Mouse (Mus musculus): ENCODE measurements around the gene Fgfr2. TPM values are rescaled to one million over a fixed set of nuclear protein-coding genes. Genes with fewer than 3 reads are reported as not detected.

Gene Fgfr2
- polyA plus RNA-seq, 1 experiment: 14.7 TPM

- TF ChIP-seq POLR2A (IDR thresholded peaks at IDR 0.05; ENCODE audit: low read depth, low read length) (no peak), CTCF (IDR thresholded peaks at IDR 0.05; ENCODE audit: extremely low read depth, insufficient read length, insufficient replicate concordance, low read depth, low read length) (no peak)
- Histone ChIP-seq H3K27ac (ENCODE audit: insufficient read depth, low read depth, low read length) (peak overlapping the region; percentile 6), H3K36me3 (ENCODE audit: control insufficient read depth, insufficient read depth, low read length) (no peaks in the 10 kb centered on the region), H3K27me3 (ENCODE audit: control insufficient read depth, insufficient read depth, low read length) (no peaks in the 10 kb centered on the region), H3K4me3 (ENCODE audit: low read depth, low read length) (no peak overlapping the region), H3K4me1 (ENCODE audit: control insufficient read depth, insufficient read depth, insufficient read length, low read length) (peaks cover 26% of the 10 kb centered on the region)
- WGBS: 21% methylated on average over 4 of the region's 4 CpGs
Measured at GRCm38 (mm10) chr7:130800681-130801080, 2322.5 kb downstream of the Fgfr2 start.

GRCm38 (mm10) chr7:130799418-130799817 is 2323.7 kb downstream of the Fgfr2 start:
- no peaks in the 10 kb centered on the region for H3K27me3 ChIP-seq (ENCODE audit: control insufficient read depth, insufficient read depth, low read length)
- WGBS: 64% methylated on average over 10 of the region's 10 CpGs
- no peaks in the 10 kb centered on the region for H3K36me3 ChIP-seq (ENCODE audit: control insufficient read depth, insufficient read depth, low read length)
- H3K4me1 ChIP-seq (ENCODE audit: control insufficient read depth, insufficient read depth, insufficient read length, low read length): peaks cover 26% of the 10 kb centered on the region
- TF ChIP-seq CTCF (IDR thresholded peaks at IDR 0.05; ENCODE audit: extremely low read depth, insufficient read length, insufficient replicate concordance, low read depth, low read length) (no peak), POLR2A (IDR thresholded peaks at IDR 0.05; ENCODE audit: low read depth, low read length) (no peak)
- no peak overlapping the region for H3K4me3 ChIP-seq (ENCODE audit: low read depth, low read length)
- no peak overlapping the region for H3K27ac ChIP-seq (ENCODE audit: insufficient read depth, low read depth, low read length)

DNA sequence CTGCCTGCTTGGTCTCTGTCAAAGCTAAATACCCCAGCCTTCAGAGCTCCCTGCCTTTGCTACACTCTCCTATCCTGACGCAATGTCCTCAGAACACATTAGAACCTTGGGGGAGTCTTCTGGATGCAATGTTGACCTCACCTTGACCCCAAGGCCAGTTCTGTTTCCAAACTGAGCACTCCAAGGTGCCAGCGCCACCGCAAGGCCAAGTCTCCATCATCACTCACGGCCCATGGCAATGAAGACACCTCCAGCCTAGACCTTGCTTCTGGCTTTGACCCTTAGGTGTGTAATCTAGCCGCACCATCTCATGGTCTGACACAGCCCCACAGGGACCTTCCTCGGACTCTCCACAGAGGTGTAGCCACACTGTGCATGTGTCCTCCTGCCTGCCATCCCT is 2325.6 kb downstream of the Fgfr2 start:
- 93% methylated on average over 6 of the region's 6 CpGs for WGBS
- Histone ChIP-seq H3K27ac (ENCODE audit: insufficient read depth, low read depth, low read length) (no peak overlapping the region), H3K4me3 (ENCODE audit: low read depth, low read length) (no peak overlapping the region), H3K4me1 (ENCODE audit: control insufficient read depth, insufficient read depth, insufficient read length, low read length) (peaks cover 26% of the 10 kb centered on the region), H3K36me3 (ENCODE audit: control insufficient read depth, insufficient read depth, low read length) (no peaks in the 10 kb centered on the region), H3K27me3 (ENCODE audit: control insufficient read depth, insufficient read depth, low read length) (no peaks in the 10 kb centered on the region)
- no peak for TF ChIP-seq CTCF (IDR thresholded peaks at IDR 0.05; ENCODE audit: extremely low read depth, insufficient read length, insufficient replicate concordance, low read depth, low read length)
- TF ChIP-seq POLR2A (IDR thresholded peaks at IDR 0.05; ENCODE audit: low read depth, low read length): no peak

DNA sequence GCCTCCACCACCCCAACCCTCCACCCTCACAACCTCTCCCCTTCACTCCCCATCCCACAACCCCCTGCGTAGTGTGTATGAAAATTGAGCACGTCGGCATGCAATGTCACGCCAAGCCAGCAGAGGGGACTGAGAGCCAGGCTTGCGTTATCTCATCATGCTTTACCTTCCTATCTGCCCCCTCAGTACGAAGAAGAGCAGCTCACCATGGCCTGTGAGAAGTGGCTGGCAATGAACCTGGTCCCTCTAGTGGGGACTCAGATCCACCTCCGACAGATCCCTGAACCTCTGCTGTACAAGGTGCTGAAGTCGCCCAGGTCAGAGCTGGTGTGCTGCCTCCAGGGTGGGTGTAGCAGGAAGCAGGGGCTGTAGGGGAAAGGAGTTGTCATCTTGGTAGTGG is 2326.4 kb downstream of the Fgfr2 start:
- Histone ChIP-seq H3K4me3 (ENCODE audit: low read depth, low read length) (no peak overlapping the region), H3K4me1 (ENCODE audit: control insufficient read depth, insufficient read depth, insufficient read length, low read length) (peaks cover 26% of the 10 kb centered on the region), H3K27me3 (ENCODE audit: control insufficient read depth, insufficient read depth, low read length) (no peaks in the 10 kb centered on the region), H3K27ac (ENCODE audit: insufficient read depth, low read depth, low read length) (no peak overlapping the region), H3K36me3 (ENCODE audit: control insufficient read depth, insufficient read depth, low read length) (no peaks in the 10 kb centered on the region)
- TF ChIP-seq POLR2A (IDR thresholded peaks at IDR 0.05; ENCODE audit: low read depth, low read length) (no peak), CTCF (IDR thresholded peaks at IDR 0.05; ENCODE audit: extremely low read depth, insufficient read length, insufficient replicate concordance, low read depth, low read length) (no peak)
- 68% methylated on average over 8 of the region's 8 CpGs for WGBS

DNA sequence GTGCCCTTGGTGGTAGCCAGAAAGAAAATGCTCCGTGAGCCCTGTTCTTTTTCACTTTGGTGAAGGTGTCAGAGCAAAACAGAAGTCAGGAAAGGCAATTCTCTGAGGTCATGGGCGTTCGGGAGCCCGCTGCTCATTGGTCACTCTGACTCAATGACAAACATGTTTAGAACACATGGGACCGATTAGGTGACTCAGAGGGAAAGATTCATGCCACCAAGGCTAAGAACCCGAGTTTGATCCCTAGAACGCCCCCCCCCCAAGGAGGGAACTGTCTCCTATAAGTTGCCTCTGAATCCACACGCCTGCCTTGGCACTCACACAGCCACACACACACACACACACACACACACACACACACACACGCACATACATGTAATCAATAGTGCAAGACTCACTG is 2329.5 kb downstream of the Fgfr2 start:
- Histone ChIP-seq H3K27me3 (ENCODE audit: control insufficient read depth, insufficient read depth, low read length) (no peaks in the 10 kb centered on the region), H3K27ac (ENCODE audit: insufficient read depth, low read depth, low read length) (no peak overlapping the region), H3K36me3 (ENCODE audit: control insufficient read depth, insufficient read depth, low read length) (no peaks in the 10 kb centered on the region), H3K4me1 (ENCODE audit: control insufficient read depth, insufficient read depth, insufficient read length, low read length) (peaks cover 5% of the 10 kb centered on the region; the same call in 1 of the 2 replicates), H3K4me3 (ENCODE audit: low read depth, low read length) (no peak overlapping the region)
- 83% methylated on average over 9 of the region's 9 CpGs for WGBS
- TF ChIP-seq CTCF (IDR thresholded peaks at IDR 0.05; ENCODE audit: extremely low read depth, insufficient read length, insufficient replicate concordance, low read depth, low read length) (no peak), POLR2A (IDR thresholded peaks at IDR 0.05; ENCODE audit: low read depth, low read length) (no peak)

DNA sequence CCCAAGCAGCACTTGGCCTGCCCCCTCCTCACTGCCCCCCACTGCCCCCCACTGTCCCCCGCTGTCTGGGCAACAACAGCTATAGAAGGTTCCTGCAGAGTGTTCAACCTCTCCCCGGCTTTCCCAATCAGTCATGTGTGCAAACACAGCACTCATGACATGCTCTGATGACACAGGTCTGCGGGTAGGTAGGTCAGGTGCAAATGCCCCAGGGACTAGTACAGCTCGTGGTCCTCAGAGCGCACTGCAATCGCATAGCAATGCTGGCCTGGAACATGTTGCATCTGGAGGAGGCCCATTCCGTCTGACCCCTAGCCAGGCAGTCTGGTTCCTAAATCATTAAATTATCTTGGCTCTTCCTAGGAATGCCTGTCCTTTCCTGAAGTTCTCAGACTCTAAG is 2333.7 kb downstream of the Fgfr2 start:
- Histone ChIP-seq H3K4me1 (ENCODE audit: control insufficient read depth, insufficient read depth, insufficient read length, low read length) (no peaks in the 10 kb centered on the region), H3K4me3 (ENCODE audit: low read depth, low read length) (no peak overlapping the region), H3K36me3 (ENCODE audit: control insufficient read depth, insufficient read depth, low read length) (no peaks in the 10 kb centered on the region), H3K27me3 (ENCODE audit: control insufficient read depth, insufficient read depth, low read length) (no peaks in the 10 kb centered on the region), H3K27ac (ENCODE audit: insufficient read depth, low read depth, low read length) (no peak overlapping the region)
- 85% methylated on average over 7 of the region's 7 CpGs for WGBS
- TF ChIP-seq POLR2A (IDR thresholded peaks at IDR 0.05; ENCODE audit: low read depth, low read length) (no peak), CTCF (IDR thresholded peaks at IDR 0.05; ENCODE audit: extremely low read depth, insufficient read length, insufficient replicate concordance, low read depth, low read length) (no peak)

DNA sequence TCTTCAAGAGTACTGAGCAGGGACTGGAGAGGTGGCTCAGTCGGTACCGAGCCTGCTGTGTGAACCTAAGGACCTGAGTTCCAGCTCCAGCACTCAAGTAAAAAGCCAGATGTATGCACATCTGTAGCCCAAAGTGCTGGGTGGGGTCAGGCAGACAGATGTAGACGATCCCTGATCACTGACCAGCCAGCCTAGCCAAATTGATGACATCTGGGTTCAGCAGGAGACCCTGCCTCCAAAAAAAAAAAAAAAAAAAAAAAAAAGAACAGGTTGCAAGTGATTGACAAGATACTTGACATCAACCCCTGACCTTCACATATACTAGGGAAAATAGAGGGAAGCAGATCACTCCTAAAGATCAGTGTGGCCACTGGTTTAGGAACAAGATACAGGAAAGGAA is 2334.2 kb downstream of the Fgfr2 start:
- WGBS: 83% methylated on average over 3 of the region's 3 CpGs
- Histone ChIP-seq H3K27me3 (ENCODE audit: control insufficient read depth, insufficient read depth, low read length) (no peaks in the 10 kb centered on the region), H3K27ac (ENCODE audit: insufficient read depth, low read depth, low read length) (no peak overlapping the region), H3K4me3 (ENCODE audit: low read depth, low read length) (no peak overlapping the region), H3K4me1 (ENCODE audit: control insufficient read depth, insufficient read depth, insufficient read length, low read length) (no peaks in the 10 kb centered on the region), H3K36me3 (ENCODE audit: control insufficient read depth, insufficient read depth, low read length) (no peaks in the 10 kb centered on the region)
- TF ChIP-seq CTCF (IDR thresholded peaks at IDR 0.05; ENCODE audit: extremely low read depth, insufficient read length, insufficient replicate concordance, low read depth, low read length) (no peak), POLR2A (IDR thresholded peaks at IDR 0.05; ENCODE audit: low read depth, low read length) (no peak)

DNA sequence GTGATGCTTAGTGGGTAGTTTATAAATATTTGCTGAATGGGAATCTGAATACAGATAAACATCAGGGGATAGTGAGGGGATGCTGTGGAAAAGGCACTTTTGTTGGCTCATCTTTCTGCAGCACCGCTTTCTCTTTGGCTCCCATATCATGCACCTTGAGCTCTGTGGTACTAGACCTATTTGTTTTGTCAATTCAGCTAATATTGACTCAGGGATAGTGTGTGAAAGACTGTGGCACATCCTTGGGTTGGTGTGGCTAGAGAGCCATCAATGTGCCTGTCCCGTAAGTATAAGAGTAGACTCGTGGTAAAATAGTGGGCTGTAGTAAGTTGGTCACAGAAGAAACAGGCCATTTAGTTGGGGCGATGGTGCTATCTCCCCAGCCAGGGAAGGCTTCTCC is 2335.6 kb downstream of the Fgfr2 start:
- Histone ChIP-seq H3K27me3 (ENCODE audit: control insufficient read depth, insufficient read depth, low read length) (no peaks in the 10 kb centered on the region), H3K4me1 (ENCODE audit: control insufficient read depth, insufficient read depth, insufficient read length, low read length) (no peaks in the 10 kb centered on the region), H3K36me3 (ENCODE audit: control insufficient read depth, insufficient read depth, low read length) (no peaks in the 10 kb centered on the region), H3K4me3 (ENCODE audit: low read depth, low read length) (no peak overlapping the region), H3K27ac (ENCODE audit: insufficient read depth, low read depth, low read length) (no peak overlapping the region)
- TF ChIP-seq POLR2A (IDR thresholded peaks at IDR 0.05; ENCODE audit: low read depth, low read length) (no peak), CTCF (IDR thresholded peaks at IDR 0.05; ENCODE audit: extremely low read depth, insufficient read length, insufficient replicate concordance, low read depth, low read length) (no peak)
- 73% methylated on average over 4 of the region's 4 CpGs for WGBS

Data from small intestine, adult 2 months (tissue).